Mouse (Mus musculus): ENCODE results near the gene Tlr3. TPM values are rescaled to one million over a fixed set of nuclear protein-coding genes. Genes with fewer than 3 reads are reported as not detected.

The Tlr3 gene
- polyA plus RNA-seq, 1 experiment from 2014 or later, result 1.2 TPM

Other genes with a start within 250 kb of the Tlr3 start
- gene F11, start 149.0 kb downstream of the Tlr3 start, polyA plus RNA-seq (2015; fragmentation: Nextera tagmentation; extraction: Ambion mirVana), result 0.07 and 0.26 TPM in 2 replicates
- gene Klkb1, start 116.2 kb downstream of the Tlr3 start, polyA plus RNA-seq (2015; fragmentation: Nextera tagmentation; extraction: Ambion mirVana), result not detected in 2 replicates
- gene Gm45753, start 102.6 kb downstream of the Tlr3 start, polyA plus RNA-seq (2015; fragmentation: Nextera tagmentation; extraction: Ambion mirVana), result 0.08 TPM in 1 of 2 replicates, not detected in the other
- gene Cyp4v3, start 77.9 kb downstream of the Tlr3 start, polyA plus RNA-seq (2015; fragmentation: Nextera tagmentation; extraction: Ambion mirVana), result 1.2 and 1.3 TPM in 2 replicates
- 11.5 and 11.8 TPM in 2 replicates for gene Fam149a, start 28.8 kb downstream of the Tlr3 start, polyA plus RNA-seq (2015; fragmentation: Nextera tagmentation; extraction: Ambion mirVana)
- 34.9 and 40.6 TPM in 2 replicates for gene Sorbs2, start 96.7 kb upstream of the Tlr3 start, polyA plus RNA-seq (2015; fragmentation: Nextera tagmentation; extraction: Ambion mirVana)